Mouse (Mus musculus) heart, postnatal 0 days (tissue): Measurements from ENCODE around the gene Atp12a.

ENCODE experiments used
- CTCF ChIP-seq: IDR thresholded peaks from 2 replicates; pipeline ENCODE4 v1.5.1; 2016; ENCODE audit warnings: antibody characterized with exemption, control low read depth, low read depth
- EP300 ChIP-seq: IDR thresholded peaks from 2 replicates; pipeline ENCODE4 v1.6.1; 2016; ENCODE audit warnings: antibody characterized with exemption, low read depth

GRCm38 (mm10) chr14:56336032-56336431 is 28.8 kb upstream of the Atp12a start:
- TF ChIP-seq CTCF (no peak), EP300 (no peak)
